Mouse (Mus musculus) hindbrain, postnatal 0 days (tissue): ENCODE data around the gene Mfsd11. TPM values are rescaled to one million over a fixed set of nuclear protein-coding genes. Genes with fewer than 3 reads are reported as not detected.

ENCODE experiments used
- ATAC-seq: fragments of 200-750 bp; cut with Nextera tagmentation; 2 replicates; pipeline ENCODE4 v1.8.0; 2017; ENCODE audit warnings: mild to moderate bottlenecking, moderate TSS enrichment, moderate library complexity
- DNase-seq: peaks from one replicate; pipeline ENCODE4 v3.0.0-alpha.2; 2015; ENCODE audit warnings: low spot score
- H3K27ac ChIP-seq: fragments of 300-500 bp; sonication (generic); 2 replicates; pipeline ENCODE4 v1.5.1; 2014; ENCODE audit warnings: mild to moderate bottlenecking
- H3K27me3 ChIP-seq: fragments of 300-500 bp; sonication (generic); 2 replicates; pipeline ENCODE4 v1.6.1; 2014; ENCODE audit warnings: low read length, mixed read lengths; ENCODE audit not compliant: insufficient read depth
- H3K36me3 ChIP-seq: fragments of 300-500 bp; sonication (generic); 2 replicates; pipeline ENCODE4 v1.6.1; 2014; ENCODE audit warnings: low read length, mixed read lengths; ENCODE audit not compliant: insufficient read depth
- H3K4me1 ChIP-seq: fragments of 300-500 bp; sonication (generic); 2 replicates; pipeline ENCODE4 v1.6.1; 2014; ENCODE audit warnings: antibody characterized with exemption, low read length, mixed read lengths; ENCODE audit not compliant: insufficient read depth
- H3K4me2 ChIP-seq: fragments of 300-500 bp; sonication (generic); 2 replicates; pipeline ENCODE4 v1.6.1; 2014; ENCODE audit warnings: low read depth, mild to moderate bottlenecking, low read length, moderate library complexity, mixed read lengths
- H3K4me3 ChIP-seq: fragments of 300-500 bp; sonication (generic); 2 replicates; pipeline ENCODE4 v1.5.1; 2014; ENCODE audit warnings: low read length
- H3K9ac ChIP-seq: fragments of 300-500 bp; sonication (generic); replicated peaks from 2 replicates; pipeline ENCODE4 v1.6.1; 2014; ENCODE audit warnings: mild to moderate bottlenecking, low read length, moderate library complexity, mixed read lengths
- H3K9me3 ChIP-seq: fragments of 300-500 bp; sonication (generic); 2 replicates; pipeline ENCODE4 v1.6.1; 2016; ENCODE audit warnings: low read length, mixed read lengths
- CTCF ChIP-seq: IDR thresholded peaks from 2 replicates; pipeline ENCODE4 v1.5.1; 2016; ENCODE audit warnings: antibody characterized with exemption, control low read depth, low read depth
- WGBS: fragments of 180-500 bp; shearing (Covaris S2); extraction: QIAGEN DNeasy Blood & Tissue Kit; methylation state at CpG from one replicate; pipeline ENCODE4 v1.1.7; 2014; 5-methylcytosine and 5-hydroxymethylcytosine counted together
- polyA plus RNA-seq: library from polyadenylated mRNA; unstranded; fragments of >200 nt; fragmentation: Nextera tagmentation; extraction: Ambion mirVana; gene quantifications from 2 replicates; pipeline ENCODE4 v1.2.1, GENCODE M21; 2015
- total RNA-seq: library from RNA; depleted of rRNA; stranded (reverse); fragments of >200 nt; gene quantifications from 2 replicates; pipeline ENCODE4 v1.2.3, GENCODE M21; 2014

Gene Mfsd11
- total and polyA plus RNA-seq, 2 experiments from 2014 or later, result 45.6 to 62.8 TPM

GRCm38 (mm10) chr11:116880839-116881238, 28.6 kb downstream of the Mfsd11 start:
- DNase-seq, result peak; percentile 20

GRCm38 (mm10) chr11:116881440-116881839, 29.2 kb downstream of the Mfsd11 start:
- H3K27ac ChIP-seq, result no peak overlapping the region
- DNase-seq (no peak), ATAC-seq (no peak)
- no peak overlapping the region for H3K4me3 ChIP-seq
- TF ChIP-seq CTCF, result no peak
- H3K9me3 ChIP-seq, result no peaks in the 10 kb centered on the region
- H3K36me3 ChIP-seq, result no peaks in the 10 kb centered on the region
- H3K4me2 ChIP-seq, result no peak overlapping the region
- H3K9ac ChIP-seq, result no peak overlapping the region
- no peaks in the 10 kb centered on the region for H3K27me3 ChIP-seq
- 58% methylated on average over 5 of the region's 5 CpGs for WGBS
- H3K4me1 ChIP-seq, result 0 out of 2 replicates have a peak, but pooled peaks cover 4% of the 10 kb centered on the region

More at GRCm38 (mm10) chr11:116880839-116881238, 28.6 kb downstream of the Mfsd11 start:
- H3K9me3 ChIP-seq, result no peaks in the 10 kb centered on the region
- H3K4me3 ChIP-seq, result no peak overlapping the region
- no peak for ATAC-seq
- no peak overlapping the region; the same call in 1 of the 2 replicates for H3K27ac ChIP-seq
- no peak overlapping the region for H3K4me2 ChIP-seq
- 38% methylated on average over 7 of the region's 7 CpGs for WGBS
- H3K9ac ChIP-seq, result no peak overlapping the region
- no peak for TF ChIP-seq CTCF
- no peaks in the 10 kb centered on the region for H3K36me3 ChIP-seq
- no peaks in the 10 kb centered on the region for H3K27me3 ChIP-seq
- 0 out of 2 replicates have a peak, but pooled peaks cover 2% of the 10 kb centered on the region for H3K4me1 ChIP-seq

GRCm38 (mm10) chr11:116882446-116882845, 30.2 kb downstream of the Mfsd11 start:
- Histone ChIP-seq H3K4me3 (no peak overlapping the region), H3K27me3 (no peaks in the 10 kb centered on the region)

GRCm38 (mm10) chr11:116884061-116884460, 31.8 kb downstream of the Mfsd11 start:
- Histone ChIP-seq H3K36me3 (no peaks in the 10 kb centered on the region), H3K4me3 (no peak overlapping the region), H3K4me1 (0 out of 2 replicates have a peak, but pooled peaks cover 4% of the 10 kb centered on the region), H3K9me3 (no peaks in the 10 kb centered on the region), H3K27me3 (no peaks in the 10 kb centered on the region), H3K27ac (no peak overlapping the region), H3K9ac (no peak overlapping the region), H3K4me2 (no peak overlapping the region)
- no peak for TF ChIP-seq CTCF
- ATAC-seq (no peak), DNase-seq (no peak)
- whole genome bisulfite sequencing, result 86% methylated on average over 6 of the region's 6 CpGs

More at GRCm38 (mm10) chr11:116882446-116882845, 30.2 kb downstream of the Mfsd11 start:
- DNase-seq, result no peak
- no peaks in the 10 kb centered on the region for H3K36me3 ChIP-seq
- H3K4me2 ChIP-seq, result no peak overlapping the region
- H3K4me1 ChIP-seq, result 0 out of 2 replicates have a peak, but pooled peaks cover 4% of the 10 kb centered on the region
- H3K9me3 ChIP-seq, result no peaks in the 10 kb centered on the region
- no peak overlapping the region for H3K9ac ChIP-seq
- H3K27ac ChIP-seq, result no peak overlapping the region
- no peak for ATAC-seq
- no peak for TF ChIP-seq CTCF
- WGBS, result 75% methylated on average over 10 of the region's 10 CpGs

GRCm38 (mm10) chr11:116885275-116886151, 33.3 kb downstream of the Mfsd11 start:
- peak; percentile 65 for ATAC-seq
- H3K4me1 ChIP-seq, result 0 out of 2 replicates have a peak, but pooled peaks cover 4% of the 10 kb centered on the region
- peak; percentile 96 for DNase-seq
- no peak overlapping the region for H3K27ac ChIP-seq
- no peaks in the 10 kb centered on the region for H3K9me3 ChIP-seq
- peak; percentile 96 for TF ChIP-seq CTCF
- H3K9ac ChIP-seq, result no peak overlapping the region; the same call in 1 of the 2 replicates
- 6% methylated on average over 27 of the region's 28 CpGs for WGBS
- H3K27me3 ChIP-seq, result no peaks in the 10 kb centered on the region
- H3K4me2 ChIP-seq, result peak overlapping the region; percentile 60
- H3K4me3 ChIP-seq, result peak overlapping the region; percentile 27
- H3K36me3 ChIP-seq, result no peaks in the 10 kb centered on the region

GRCm38 (mm10) chr11:116887136-116887535, 34.9 kb downstream of the Mfsd11 start:
- Histone ChIP-seq H3K27me3 (no peaks in the 10 kb centered on the region), H3K4me2 (no peak overlapping the region), H3K9ac (no peak overlapping the region), H3K4me3 (no peak overlapping the region), H3K27ac (no peak overlapping the region), H3K36me3 (no peaks in the 10 kb centered on the region), H3K9me3 (no peaks in the 10 kb centered on the region), H3K4me1 (0 out of 2 replicates have a peak, but pooled peaks cover 4% of the 10 kb centered on the region)
- no peak for TF ChIP-seq CTCF
- WGBS, result 67% methylated on average over 5 of the region's 5 CpGs
- ATAC-seq (no peak), DNase-seq (no peak)
